Mouse (Mus musculus) large intestine, adult 2 months (tissue): ENCODE data around the gene Nckap5. TPM values are rescaled to one million over a fixed set of nuclear protein-coding genes. Genes with fewer than 3 reads are reported as not detected.
A peak's percentile ranks its signal among the peaks of the same experiment; 100 is the strongest.
"Not testable (repeated sequence)": the region's sequence is repeated elsewhere in the genome, so short reads cannot be mapped to it uniquely, and the experiment has no call there.

Source experiments
- DNase-seq: peaks from one replicate; pipeline ENCODE4 v3.0.0-alpha.2; 2012; ENCODE audit warnings: low read depth, low spot score
- WGBS: fragments of 180-500 bp; shearing (Covaris S2); methylation state at CpG from one replicate; pipeline ENCODE4 v1.1.7; 2018; 5-methylcytosine and 5-hydroxymethylcytosine counted together
- polyA plus RNA-seq: library from polyadenylated mRNA; depleted of rRNA; stranded (reverse); fragments of >200 nt; gene quantifications from 2 replicates; pipeline ENCODE4 v1.2.3, GENCODE M21; 2012

Gene Nckap5
- polyA plus RNA-seq, 1 experiment, result 4.3 TPM

DNA sequence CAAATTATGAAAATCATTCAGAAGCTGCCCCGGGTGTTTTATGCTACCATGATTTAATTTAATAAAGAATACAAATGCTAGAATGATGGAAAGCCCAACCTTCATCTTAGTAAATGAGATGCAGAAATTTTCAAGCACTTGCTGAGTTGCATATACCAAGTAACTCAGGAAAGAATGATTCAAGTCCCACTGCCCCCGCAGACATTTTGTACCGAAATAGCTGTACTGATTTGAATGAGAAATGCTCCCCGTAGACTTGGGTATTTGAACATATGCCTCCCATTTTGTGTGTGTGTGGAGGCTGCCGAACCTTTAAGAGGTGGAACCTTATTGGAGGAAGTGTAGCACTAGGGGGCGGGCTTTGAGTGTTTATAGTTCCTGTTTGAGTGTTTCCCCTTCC, 56.7 kb downstream of the Nckap5 start:
- not testable (repeated sequence) for DNase-seq
- no CpG with 5 or more reads among the region's 6 CpGs for WGBS

- WGBS, result 28% methylated on average over 1 of the region's 1 CpGs
- no peak for DNase-seq
These were observed 63.6 kb downstream of the Nckap5 start for GRCm38 (mm10) chr1:126766971-126767370.

DNA sequence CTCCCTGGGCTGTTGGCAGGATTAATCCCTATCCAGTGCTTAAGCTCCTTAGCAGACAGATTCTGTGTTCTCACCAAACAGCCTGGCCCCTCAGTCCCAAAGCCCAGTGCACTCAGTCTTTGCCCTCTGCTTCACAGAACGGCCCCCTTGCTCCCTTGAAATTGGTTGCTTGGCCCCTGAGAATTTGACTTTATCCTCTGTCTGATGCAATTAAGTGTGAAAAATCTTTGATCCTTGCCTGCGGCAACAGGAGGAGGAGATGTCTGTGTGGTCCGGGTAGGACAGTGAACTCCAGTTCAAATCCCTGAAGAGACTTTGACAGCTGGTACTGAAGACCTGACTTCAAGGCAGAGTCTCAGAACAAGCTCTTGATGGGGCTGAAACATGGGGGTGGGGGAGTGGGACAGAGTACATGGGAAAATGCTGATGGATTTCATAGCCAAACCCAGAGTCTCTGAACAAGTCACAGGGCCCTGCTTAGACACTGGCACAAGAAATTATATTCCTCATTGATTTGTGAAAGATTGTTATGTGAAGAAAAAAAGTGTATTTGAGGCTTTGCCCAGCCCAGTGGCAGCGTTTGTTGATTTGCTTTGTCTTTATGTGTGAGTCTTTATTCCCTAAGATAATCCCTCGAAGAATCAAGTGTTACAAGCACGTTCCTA, 65.0 kb downstream of the Nckap5 start:
- 72% methylated on average over 6 of the region's 6 CpGs for WGBS
- no peak for DNase-seq

DNA sequence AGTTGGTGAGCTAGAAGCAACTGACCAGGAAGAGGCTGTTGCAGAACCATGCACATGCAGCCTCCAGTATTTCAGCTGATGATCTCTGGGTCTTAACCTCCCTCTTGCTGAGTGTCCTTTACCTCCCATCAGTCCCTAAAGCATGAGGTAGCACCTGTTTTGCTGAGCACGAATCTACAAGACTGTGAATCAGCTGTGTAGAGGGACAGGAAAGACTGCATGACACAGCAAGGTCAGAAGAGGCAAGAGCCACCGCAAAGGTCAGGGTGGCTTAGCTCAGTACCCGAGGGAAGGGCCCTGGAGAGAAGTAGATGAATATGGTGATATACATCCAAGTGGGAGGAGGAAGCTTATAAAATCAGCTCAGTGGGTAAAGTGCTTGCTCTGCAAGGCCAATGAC, 66.4 kb downstream of the Nckap5 start:
- WGBS, result 63% methylated on average over 3 of the region's 3 CpGs
- DNase-seq, result no peak

DNA sequence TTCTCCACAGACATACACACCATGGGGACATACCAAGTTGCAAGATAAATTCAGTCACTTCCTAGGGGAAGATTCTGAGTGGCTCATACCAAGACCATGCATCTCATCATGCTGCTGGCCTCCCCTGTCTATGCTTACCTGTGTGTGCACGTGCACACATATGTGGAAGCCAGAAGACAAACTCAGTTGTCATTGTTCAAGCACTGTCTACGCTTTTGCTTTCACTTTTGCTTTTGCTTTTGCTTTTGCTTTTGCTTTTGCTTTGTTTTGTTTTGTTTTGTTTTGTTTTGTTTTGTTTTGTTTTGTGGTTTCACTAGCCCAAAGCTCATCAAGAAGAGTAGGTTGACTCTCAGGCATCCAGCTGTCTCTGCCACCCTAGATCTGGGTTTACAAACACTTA, 67.4 kb downstream of the Nckap5 start:
- DNase-seq, result no peak
- 77% methylated on average over 2 of the region's 2 CpGs for WGBS

DNA sequence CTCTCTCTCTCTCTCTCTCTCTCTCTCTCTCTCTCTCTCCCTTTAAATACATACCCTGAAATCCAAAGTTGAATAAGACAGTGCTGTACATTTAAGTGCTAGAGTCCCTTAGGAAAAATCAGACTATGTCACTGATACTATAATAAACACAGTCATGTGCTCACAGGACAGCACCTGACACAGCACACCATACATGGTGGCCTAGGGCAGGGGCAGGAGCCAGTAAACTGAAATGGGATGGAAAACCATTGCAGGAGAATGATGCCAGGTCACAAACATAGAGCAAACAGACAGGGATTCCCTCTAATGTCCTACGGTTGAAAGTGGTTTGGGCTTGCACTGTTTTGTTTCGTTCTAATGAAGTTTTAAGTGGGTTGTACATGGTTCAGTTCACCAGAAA, 70.2 kb downstream of the Nckap5 start:
- WGBS, result 67% methylated on average over 2 of the region's 2 CpGs
- DNase-seq, result no peak

GRCm38 (mm10) chr1:126755682-126756081, 74.9 kb downstream of the Nckap5 start:
- DNase-seq, result no peak
- 18% methylated on average over 5 of the region's 5 CpGs for WGBS

GRCm38 (mm10) chr1:126753611-126754010, 77.0 kb downstream of the Nckap5 start:
- DNase-seq, result no peak

DNA sequence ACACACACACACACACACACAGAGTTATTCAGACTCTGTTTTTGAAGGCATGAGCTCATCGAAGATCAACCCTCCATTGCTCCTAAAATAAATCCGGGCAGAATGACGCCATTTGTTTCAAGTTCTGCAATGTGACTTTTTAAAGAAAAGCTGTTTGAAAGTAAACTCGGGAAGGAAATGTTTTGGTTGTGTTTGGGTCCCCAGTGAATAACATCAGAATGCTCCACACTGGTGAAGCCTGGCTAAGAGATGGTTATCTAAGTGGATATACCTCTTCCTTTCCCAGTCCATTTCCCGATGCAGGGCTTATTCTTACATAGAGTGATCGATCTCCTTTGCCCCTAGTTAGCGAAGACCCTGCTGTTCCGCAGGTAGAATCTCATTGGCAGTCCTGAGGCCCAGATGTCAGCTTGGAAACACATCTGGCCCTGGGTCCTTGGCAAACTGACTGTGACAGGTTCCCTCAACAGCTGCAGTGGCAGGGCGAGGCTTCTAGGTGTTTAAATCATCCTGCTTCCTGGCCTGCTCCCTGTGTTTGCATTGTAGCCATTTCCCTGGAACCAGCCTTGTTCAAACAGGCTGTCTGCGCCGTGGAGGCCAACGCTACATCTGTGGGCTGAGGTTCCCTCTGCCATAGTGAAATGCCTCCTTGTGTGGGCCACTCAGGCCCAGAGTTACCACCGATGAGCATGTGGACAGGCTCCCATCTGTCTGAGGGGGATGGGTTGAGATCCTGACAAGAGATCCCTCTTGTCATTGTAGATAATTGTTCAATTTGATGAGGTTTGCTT, 78.2 kb downstream of the Nckap5 start:
- no peak for DNase-seq
- 38% methylated on average over 13 of the region's 13 CpGs for WGBS

GRCm38 (mm10) chr1:126751137-126751536, 79.5 kb downstream of the Nckap5 start:
- no peak for DNase-seq

DNA sequence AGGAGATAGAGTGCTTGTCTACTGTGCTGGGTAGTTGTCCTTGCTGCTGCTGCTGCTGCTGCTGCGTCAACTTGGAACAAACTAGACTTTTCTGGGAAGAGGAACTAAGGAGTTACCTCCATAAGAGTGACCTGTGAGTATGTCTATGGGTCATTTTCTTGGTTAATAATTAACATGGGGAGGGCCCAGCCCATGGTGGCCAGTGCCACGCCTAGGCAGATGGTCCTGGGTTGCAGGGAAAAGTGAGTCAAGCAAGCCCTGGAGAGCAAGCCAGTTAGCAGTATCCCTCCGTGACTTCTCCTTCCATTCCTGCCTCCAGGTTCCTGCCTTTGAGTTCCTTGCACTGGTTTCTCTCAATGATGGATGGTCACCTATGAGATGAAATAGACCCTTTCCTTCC, 80.4 kb downstream of the Nckap5 start:
- 64% methylated on average over 3 of the region's 3 CpGs for WGBS
- DNase-seq, result no peak

More at GRCm38 (mm10) chr1:126751137-126751536, 79.5 kb downstream of the Nckap5 start:
- WGBS, result 95% methylated on average over 6 of the region's 6 CpGs

DNA sequence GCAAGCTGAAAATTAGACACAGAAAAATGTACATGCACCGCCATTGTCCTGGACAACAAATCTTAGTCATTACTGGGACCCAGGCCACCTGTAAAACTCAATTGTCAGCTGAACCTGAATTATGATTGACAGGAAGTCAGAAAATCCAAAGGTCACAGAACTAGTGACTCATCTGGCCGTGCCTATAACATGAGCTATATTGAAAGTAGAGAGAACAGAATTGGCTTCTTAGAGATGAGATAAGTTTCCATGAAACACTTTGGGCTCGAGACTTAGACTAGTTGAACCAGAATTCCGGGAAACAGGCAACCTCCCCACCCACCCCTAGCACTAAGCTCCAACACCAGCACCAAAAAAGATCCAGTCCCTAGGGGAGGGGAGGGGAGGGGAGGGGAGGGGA, 82.7 kb downstream of the Nckap5 start:
- WGBS, result 26% methylated on average over 4 of the region's 4 CpGs
- DNase-seq, result no peak

DNA sequence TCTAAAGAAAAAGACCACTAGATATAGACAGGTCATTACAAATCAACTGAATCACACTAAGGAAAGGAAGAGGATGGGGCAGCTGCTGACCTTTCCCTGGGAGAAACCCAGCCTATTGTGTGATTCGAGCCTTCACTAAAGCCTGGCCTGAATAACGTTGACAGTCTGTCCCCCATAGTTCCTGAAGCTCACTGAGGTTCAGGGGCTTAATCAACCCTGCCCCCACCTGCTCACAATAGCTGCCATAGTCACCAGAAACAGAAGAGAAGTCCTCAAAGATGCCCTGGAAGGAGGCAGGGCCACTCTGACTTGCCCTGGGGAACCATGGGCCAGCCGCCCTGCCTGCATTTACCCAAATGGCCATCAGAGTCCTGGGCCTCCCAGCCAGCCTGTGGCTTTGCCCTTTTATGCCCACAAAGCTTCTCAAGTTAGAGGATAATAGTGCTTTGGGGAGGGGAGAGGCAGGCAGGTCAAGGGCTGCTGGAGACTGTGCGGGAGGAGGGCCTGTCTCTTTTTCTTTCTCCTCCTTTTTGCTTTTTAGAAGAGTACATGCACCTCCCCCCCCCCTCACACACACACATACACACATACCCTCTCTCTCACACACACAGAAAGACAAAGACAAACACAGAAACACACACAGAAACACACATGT, 85.0 kb downstream of the Nckap5 start:
- 74% methylated on average over 4 of the region's 4 CpGs for WGBS
- no peak for DNase-seq

DNA sequence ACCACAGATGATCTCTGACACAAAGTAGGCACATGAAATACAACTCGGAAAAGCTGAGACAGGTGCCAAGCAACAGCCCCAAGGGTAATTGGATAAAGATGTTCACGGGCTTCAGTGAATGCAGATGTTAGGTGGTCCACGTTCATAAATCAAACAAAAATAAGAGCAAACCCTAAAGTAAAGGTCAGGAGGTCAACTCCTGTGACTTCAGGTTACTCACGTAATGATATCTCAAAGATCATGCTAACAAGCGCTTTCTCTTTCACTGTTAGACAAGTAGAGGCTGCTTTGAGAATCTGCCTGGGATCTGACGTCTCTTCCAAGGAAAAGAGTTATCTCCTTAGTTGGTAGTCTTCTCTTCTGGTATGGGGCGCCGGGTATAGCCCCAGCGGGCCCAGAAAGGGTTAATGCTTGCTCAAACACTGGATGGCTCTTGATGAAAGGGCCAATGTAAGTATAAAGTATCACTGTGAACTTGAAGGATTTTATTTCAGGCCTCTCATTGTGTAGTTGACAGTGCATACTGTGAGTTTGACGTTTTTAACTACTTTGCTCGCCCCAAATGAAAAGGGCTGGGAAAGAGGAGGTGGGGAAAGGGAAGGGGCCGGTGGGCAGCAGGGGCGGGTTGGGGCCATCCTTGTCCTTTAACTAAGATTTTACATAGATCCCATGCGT, 85.8 kb downstream of the Nckap5 start:
- 87% methylated on average over 14 of the region's 14 CpGs for WGBS
- no peak for DNase-seq

GRCm38 (mm10) chr1:126738291-126738640, 92.3 kb downstream of the Nckap5 start:
- WGBS, result 8% methylated on average over 12 of the region's 12 CpGs
- DNase-seq, result no peak

DNA sequence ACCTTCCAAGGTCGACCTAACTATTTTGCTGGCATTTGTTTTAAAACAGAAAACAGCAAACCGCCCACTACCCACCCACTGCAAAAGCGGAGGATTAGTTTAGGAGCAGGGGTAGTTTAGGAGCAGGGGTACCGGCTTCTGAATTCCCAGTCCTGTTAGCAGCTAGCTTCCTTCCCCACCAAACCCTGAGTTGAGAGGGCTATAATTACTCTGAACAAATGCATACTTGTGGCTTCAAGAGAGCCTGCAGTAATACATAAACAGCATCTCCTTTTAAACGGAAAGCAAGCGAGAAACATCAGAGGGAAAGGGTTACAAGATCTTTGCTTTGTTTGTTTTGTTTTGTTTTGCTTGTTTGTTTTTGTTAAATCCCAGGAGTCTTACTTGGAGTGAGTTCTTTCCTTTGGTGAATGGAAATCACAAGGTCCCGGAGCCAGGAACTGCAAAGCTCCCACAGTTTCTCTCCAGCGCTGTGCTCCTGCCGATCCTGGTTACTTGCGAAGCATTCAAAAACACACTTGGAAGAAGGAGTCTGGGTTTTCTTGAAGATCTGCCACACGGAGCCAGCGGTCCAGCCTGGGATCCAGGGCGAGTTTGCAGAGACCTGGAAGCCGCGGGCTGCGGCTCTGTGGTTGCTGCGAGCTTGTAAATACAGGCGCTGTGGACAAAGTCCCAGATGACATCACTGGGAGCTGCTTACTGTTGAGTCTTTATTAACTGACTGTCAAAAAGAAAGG, 92.9 kb downstream of the Nckap5 start:
- 7% methylated on average over 18 of the region's 18 CpGs for WGBS
- peak; percentile 67 for DNase-seq

GRCm38 (mm10) chr1:126731691-126732090, 98.9 kb downstream of the Nckap5 start:
- no peak for DNase-seq

DNA sequence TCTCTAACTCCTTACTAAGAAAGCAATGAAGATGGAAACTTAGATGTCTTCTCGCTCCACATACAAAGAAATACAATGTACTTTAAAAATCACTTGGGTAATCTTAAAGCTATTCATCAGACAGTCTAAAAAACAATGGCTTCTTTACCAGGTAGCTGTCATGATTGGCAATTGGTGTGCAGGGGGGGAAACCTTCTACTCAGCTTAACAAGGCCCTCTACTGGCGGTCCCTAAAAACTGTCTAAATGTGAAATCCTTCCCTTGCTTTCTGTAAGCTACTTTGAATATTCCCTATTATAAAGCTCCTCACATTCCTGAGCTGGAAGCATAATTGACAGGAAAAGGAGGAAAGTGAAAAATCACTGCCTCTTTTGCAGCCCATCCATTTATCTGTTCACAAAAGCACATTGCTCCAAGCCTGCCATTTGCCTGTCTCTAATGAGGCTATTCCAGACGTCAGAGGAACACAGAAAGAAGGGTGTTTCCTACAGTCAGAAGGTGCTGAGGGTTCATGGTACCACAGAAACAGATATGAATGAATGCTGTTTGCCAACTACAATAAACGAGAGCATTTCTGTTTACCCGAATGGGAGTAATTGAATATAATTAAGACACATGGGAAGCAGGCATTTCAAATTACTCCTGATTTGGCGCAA, 104.1 kb downstream of the Nckap5 start:
- 53% methylated on average over 6 of the region's 6 CpGs for WGBS
- DNase-seq, result no peak

DNA sequence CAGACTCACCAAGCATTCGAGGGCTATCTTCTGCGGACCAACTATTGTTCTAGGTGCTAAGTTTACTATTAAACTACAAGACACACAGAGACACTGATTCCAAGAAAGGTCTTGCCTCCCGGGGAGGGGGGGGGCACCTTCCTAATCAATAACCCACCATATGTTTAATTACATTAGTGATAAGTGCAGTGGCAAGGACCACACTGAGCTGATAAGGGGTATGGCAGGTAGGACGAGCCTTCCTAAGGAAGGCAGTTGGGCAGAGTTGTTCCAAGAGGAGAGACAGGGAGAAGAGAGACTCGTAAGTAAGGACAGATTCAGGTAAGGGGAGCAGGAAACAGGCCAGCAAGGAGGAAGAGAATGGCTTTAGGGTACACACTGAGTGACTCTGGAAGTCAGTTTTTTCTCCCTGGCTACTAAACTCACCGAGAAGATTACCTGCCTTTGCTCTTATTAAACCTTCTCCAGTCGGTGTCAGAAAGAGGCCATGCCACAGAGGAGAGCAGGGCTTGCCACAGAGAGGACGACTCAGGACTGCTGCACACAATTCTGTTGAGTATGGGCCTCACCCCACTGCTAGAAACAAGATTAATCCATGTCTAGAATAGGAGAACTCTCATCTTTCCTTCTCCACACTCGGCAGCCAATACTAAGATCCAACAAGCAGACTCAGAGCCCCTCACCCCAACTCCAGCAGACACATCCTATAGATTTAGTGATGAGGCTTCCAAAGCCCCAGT, 104.8 kb downstream of the Nckap5 start:
- no peak for DNase-seq
- 76% methylated on average over 9 of the region's 9 CpGs for WGBS
